Mouse (Mus musculus): Measurements from ENCODE around the gene Enpp1. TPM values are rescaled to one million over a fixed set of nuclear protein-coding genes. Genes with fewer than 3 reads are reported as not detected.

The Enpp1 gene
- polyA plus RNA-seq, 1 experiment from 2014 or later: 8.7 TPM

DNA sequence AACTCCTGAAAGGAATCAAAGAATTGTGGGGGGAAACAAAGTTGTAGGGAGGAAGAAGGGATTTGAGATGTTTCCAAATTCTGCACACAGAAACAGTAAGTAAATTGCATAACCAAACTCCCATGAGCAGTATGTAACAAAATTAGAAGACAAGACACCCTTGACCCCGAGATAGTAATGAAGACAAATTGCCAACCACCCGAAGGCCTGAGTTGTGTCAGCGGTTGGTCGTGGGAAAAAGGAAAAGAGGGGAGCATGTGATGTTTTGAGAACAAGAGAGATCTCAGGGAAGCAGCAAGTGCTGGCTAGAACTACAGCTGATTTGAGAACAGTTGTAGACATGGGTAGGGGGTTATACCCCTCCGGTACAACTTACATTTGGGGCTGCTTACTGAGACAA lies 112.2 kb downstream of the Enpp1 start:
- Histone ChIP-seq H3K27ac (0 out of 2 replicates have a peak overlapping the region, but pooled peaks have one; percentile 9), H3K9ac (no peak overlapping the region), H3K9me3 (no peaks in the 10 kb centered on the region), H3K36me3 (no peaks in the 10 kb centered on the region), H3K4me1 (replicated peaks) (peaks cover 10% of the 10 kb centered on the region), H3K4me2 (replicated peaks) (no peak overlapping the region), H3K27me3 (replicated peaks) (no peaks in the 10 kb centered on the region), H3K4me3 (replicated peaks) (no peak overlapping the region)
- 67% methylated on average over 5 of the region's 5 CpGs for WGBS
- no peak for ATAC-seq

- 84% methylated on average over 6 of the region's 6 CpGs for WGBS
- Histone ChIP-seq H3K9ac (no peak overlapping the region), H3K4me1 (replicated peaks) (peaks cover 14% of the 10 kb centered on the region), H3K27ac (no peak overlapping the region), H3K4me2 (replicated peaks) (no peak overlapping the region), H3K9me3 (no peaks in the 10 kb centered on the region), H3K4me3 (replicated peaks) (no peak overlapping the region), H3K27me3 (replicated peaks) (no peaks in the 10 kb centered on the region), H3K36me3 (no peaks in the 10 kb centered on the region)
- no peak for ATAC-seq
These were observed 113.3 kb downstream of the Enpp1 start for GRCm38 (mm10) chr10:24598693-24599092.

- 68% methylated on average over 4 of the region's 4 CpGs for WGBS
These were observed 114.2 kb downstream of the Enpp1 start for GRCm38 (mm10) chr10:24597789-24598188.

GRCm38 (mm10) chr10:24596869-24597339 lies 115.1 kb downstream of the Enpp1 start:
- Histone ChIP-seq H3K27ac (peak overlapping the region; percentile 96), H3K9me3 (no peaks in the 10 kb centered on the region), H3K4me1 (replicated peaks) (peaks cover 20% of the 10 kb centered on the region), H3K4me3 (replicated peaks) (peak overlapping the region; percentile 73), H3K9ac (peak overlapping the region; percentile 70), H3K27me3 (replicated peaks) (no peaks in the 10 kb centered on the region), H3K4me2 (replicated peaks) (peak overlapping the region; percentile 77), H3K36me3 (no peaks in the 10 kb centered on the region)
- no peak for ATAC-seq
- WGBS: 33% methylated on average over 7 of the region's 7 CpGs

More at GRCm38 (mm10) chr10:24597789-24598188, 114.2 kb downstream of the Enpp1 start:
- ATAC-seq: no peak
- Histone ChIP-seq H3K4me2 (replicated peaks) (peak overlapping the region; percentile 77), H3K27me3 (replicated peaks) (no peaks in the 10 kb centered on the region), H3K4me3 (replicated peaks) (no peak overlapping the region; the same call in 1 of the 2 replicates), H3K27ac (0 out of 2 replicates have a peak overlapping the region, but pooled peaks have one; percentile 96), H3K4me1 (replicated peaks) (peaks cover 20% of the 10 kb centered on the region), H3K36me3 (no peaks in the 10 kb centered on the region), H3K9me3 (no peaks in the 10 kb centered on the region), H3K9ac (no peak overlapping the region)

DNA sequence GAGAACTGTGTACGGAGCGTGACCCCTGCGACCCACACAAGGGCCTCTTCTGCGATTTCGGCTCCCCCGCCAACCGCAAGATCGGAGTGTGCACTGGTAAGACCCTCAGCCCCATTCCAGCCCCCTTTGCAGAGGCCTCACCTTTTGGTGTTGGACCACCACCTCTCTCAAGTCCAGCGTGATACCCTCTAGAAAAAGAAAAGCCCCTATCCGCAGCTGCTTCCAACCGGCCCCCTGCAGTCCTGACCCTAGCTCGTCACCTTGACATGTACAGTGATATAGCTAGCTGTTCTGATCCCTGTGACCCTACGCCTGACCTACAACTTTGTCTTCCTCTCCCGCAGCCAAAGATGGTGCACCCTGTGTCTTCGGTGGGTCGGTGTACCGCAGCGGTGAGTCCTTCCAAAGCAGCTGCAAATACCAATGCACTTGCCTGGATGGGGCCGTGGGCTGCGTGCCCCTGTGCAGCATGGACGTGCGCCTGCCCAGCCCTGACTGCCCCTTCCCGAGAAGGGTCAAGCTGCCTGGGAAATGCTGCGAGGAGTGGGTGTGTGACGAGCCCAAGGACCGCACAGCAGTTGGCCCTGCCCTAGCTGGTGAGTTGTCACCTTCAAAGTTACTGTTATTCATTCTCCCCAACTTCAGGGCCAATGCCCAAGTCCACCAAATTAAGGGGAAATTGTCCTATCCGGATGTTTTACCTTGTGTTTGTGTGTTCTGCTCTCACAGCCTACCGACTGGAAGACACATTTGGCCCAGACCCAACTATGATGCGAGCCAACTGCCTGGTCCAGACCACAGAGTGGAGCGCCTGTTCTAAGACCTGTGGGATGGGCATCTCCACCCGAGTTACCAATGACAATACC lies 115.7 kb downstream of the Enpp1 start:
- H3K4me1 ChIP-seq (replicated peaks): peaks cover 20% of the 10 kb centered on the region
- peak; percentile 13 for ATAC-seq
- WGBS: 21% methylated on average over 31 of the region's 31 CpGs
- H3K36me3 ChIP-seq: no peaks in the 10 kb centered on the region
- H3K9ac ChIP-seq: peak overlapping the region; percentile 70
- no peaks in the 10 kb centered on the region for H3K9me3 ChIP-seq
- peak overlapping the region; percentile 77 for H3K4me2 ChIP-seq (replicated peaks)
- no peaks in the 10 kb centered on the region for H3K27me3 ChIP-seq (replicated peaks)
- H3K4me3 ChIP-seq (replicated peaks): peak overlapping the region; percentile 73
- H3K27ac ChIP-seq: peak overlapping the region; percentile 96

- Histone ChIP-seq H3K27ac (peak within 1 kb of the TSS; percentile 96), H3K9ac (peak within 1 kb of the TSS; percentile 70), H3K9me3 (no peaks in the 10 kb centered on the region), H3K27me3 (replicated peaks) (no peaks in the 10 kb centered on the region), H3K4me3 (replicated peaks) (peak within 1 kb of the TSS; percentile 73), H3K4me2 (replicated peaks) (peak within 1 kb of the TSS; percentile 77), H3K36me3 (no peaks in the 10 kb centered on the region), H3K4me1 (replicated peaks) (peaks cover 20% of the 10 kb centered on the region)
- ATAC-seq: peak; percentile 87
- under 1% methylated on average over 53 of the region's 53 CpGs for WGBS
These were observed 116.5 kb downstream of the Enpp1 start, which contains the start of gene Ccn2 for GRCm38 (mm10) chr10:24595250-24596002. TSS of gene Ccn2 (plus strand) at chr10:24595442.

GRCm38 (mm10) chr10:24593556-24593955 lies 118.4 kb downstream of the Enpp1 start:
- WGBS: 72% methylated on average over 4 of the region's 4 CpGs
- no peak overlapping the region for H3K9ac ChIP-seq
- ATAC-seq: no peak
- no peak overlapping the region; the same call in 1 of the 2 replicates for H3K4me2 ChIP-seq (replicated peaks)
- H3K9me3 ChIP-seq: no peaks in the 10 kb centered on the region
- peaks cover 20% of the 10 kb centered on the region for H3K4me1 ChIP-seq (replicated peaks)
- no peak overlapping the region for H3K4me3 ChIP-seq (replicated peaks)
- H3K27me3 ChIP-seq (replicated peaks): no peaks in the 10 kb centered on the region
- H3K36me3 ChIP-seq: no peaks in the 10 kb centered on the region
- 0 out of 2 replicates have a peak overlapping the region, but pooled peaks have one; percentile 1 for H3K27ac ChIP-seq

DNA sequence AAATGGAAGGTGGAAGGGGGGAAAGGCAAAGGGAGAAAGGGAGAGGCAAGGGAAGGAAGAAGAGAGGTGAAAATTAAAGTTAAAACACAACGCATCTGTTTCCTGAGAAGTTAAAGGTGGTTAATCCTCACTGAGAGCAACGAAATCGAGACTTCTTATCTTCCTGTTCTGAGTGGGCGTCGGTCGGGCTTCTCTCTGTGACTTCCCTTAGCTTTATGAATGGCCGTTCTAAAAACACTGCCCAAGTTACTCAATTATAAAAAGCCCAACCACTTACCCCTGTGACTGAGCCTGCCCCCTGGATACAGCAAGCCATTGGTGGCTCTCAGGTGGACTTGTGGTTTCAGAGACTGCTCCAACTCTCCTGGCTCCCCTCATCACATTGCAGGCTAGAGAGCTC lies 119.0 kb downstream of the Enpp1 start:
- H3K4me1 ChIP-seq (replicated peaks): peaks cover 20% of the 10 kb centered on the region
- no peak overlapping the region for H3K4me2 ChIP-seq (replicated peaks)
- no peaks in the 10 kb centered on the region for H3K36me3 ChIP-seq
- H3K27me3 ChIP-seq (replicated peaks): no peaks in the 10 kb centered on the region
- no peak overlapping the region for H3K9ac ChIP-seq
- 50% methylated on average over 7 of the region's 7 CpGs for WGBS
- no peak overlapping the region for H3K4me3 ChIP-seq (replicated peaks)
- no peak for ATAC-seq
- no peak overlapping the region for H3K27ac ChIP-seq
- no peaks in the 10 kb centered on the region for H3K9me3 ChIP-seq

DNA sequence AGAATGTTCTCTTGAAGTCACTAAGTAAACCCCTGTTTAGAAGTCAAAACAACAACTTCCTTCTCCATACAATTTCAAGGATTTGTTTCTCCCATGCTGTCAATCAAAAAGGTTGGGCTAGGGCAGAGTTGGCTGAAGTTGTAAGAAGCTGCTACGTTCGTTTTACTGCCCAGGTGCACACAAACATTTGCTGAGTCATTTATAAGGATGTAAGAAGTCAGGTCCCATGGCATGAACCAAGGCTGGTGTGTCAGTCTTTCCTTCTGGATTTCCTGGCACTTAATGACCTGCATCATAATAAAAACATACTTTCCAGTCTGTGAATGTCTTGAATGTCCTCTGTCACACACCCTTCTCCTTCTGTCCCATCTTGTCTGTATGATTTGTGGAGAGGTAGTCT lies 119.6 kb downstream of the Enpp1 start:
- H3K27ac ChIP-seq: no peak overlapping the region
- H3K27me3 ChIP-seq (replicated peaks): no peaks in the 10 kb centered on the region
- no peak overlapping the region for H3K4me2 ChIP-seq (replicated peaks)
- H3K9ac ChIP-seq: no peak overlapping the region
- no peak overlapping the region for H3K4me3 ChIP-seq (replicated peaks)
- WGBS: 59% methylated on average over 2 of the region's 2 CpGs
- H3K9me3 ChIP-seq: no peaks in the 10 kb centered on the region
- H3K36me3 ChIP-seq: no peaks in the 10 kb centered on the region
- peaks cover 19% of the 10 kb centered on the region for H3K4me1 ChIP-seq (replicated peaks)
- no peak for ATAC-seq

DNA sequence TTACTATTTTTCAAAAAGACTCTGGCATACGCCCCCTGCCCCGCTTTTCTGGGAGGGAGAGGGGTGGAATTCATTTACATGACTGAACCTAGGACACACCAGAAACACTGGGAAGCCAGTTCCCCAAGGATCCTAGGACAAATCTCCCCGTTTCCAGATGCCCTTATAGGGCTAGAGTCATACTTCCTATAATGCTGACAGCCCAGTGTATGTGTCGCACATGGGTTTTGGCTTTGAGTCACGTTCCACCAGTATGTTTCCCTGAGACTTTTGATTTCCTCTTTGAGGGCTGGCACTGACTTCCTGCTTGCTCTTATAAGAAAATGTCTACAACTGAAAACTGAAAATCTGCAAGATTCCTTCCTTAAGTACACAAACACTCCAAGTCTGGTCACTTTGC lies 120.2 kb downstream of the Enpp1 start:
- Histone ChIP-seq H3K27ac (no peak overlapping the region), H3K9me3 (no peaks in the 10 kb centered on the region), H3K4me1 (replicated peaks) (peaks cover 15% of the 10 kb centered on the region), H3K36me3 (no peaks in the 10 kb centered on the region), H3K4me2 (replicated peaks) (no peak overlapping the region), H3K27me3 (replicated peaks) (no peaks in the 10 kb centered on the region), H3K4me3 (replicated peaks) (no peak overlapping the region), H3K9ac (no peak overlapping the region)
- ATAC-seq: no peak
- WGBS: 67% methylated on average over 5 of the region's 5 CpGs

GRCm38 (mm10) chr10:24591136-24591535 lies 120.8 kb downstream of the Enpp1 start:
- no peak overlapping the region for H3K9ac ChIP-seq
- no peaks in the 10 kb centered on the region for H3K27me3 ChIP-seq (replicated peaks)
- H3K36me3 ChIP-seq: no peaks in the 10 kb centered on the region
- H3K4me2 ChIP-seq (replicated peaks): no peak overlapping the region
- no peak overlapping the region for H3K4me3 ChIP-seq (replicated peaks)
- no peaks in the 10 kb centered on the region for H3K9me3 ChIP-seq
- 24% methylated on average over 4 of the region's 4 CpGs for WGBS
- H3K4me1 ChIP-seq (replicated peaks): peaks cover 10% of the 10 kb centered on the region
- no peak for ATAC-seq
- no peak overlapping the region for H3K27ac ChIP-seq

DNA sequence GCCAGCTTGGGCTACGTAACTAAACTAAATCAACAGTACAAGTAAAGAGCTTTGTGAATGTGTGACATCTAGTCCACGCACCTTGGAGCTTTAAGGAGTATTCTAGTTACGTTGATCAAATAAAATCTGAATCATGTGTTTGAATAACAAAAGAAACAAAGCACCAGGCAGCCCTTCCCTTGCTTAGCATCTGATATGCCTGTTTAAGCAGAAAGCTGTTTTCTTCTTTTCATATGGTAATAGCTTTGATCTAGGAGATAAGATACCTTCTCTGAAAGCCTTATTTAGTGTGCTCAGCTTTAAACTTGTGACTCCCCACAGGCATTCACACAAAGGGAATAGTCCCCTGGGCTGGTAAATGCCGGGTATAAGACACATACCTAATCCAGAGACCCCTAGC lies 121.4 kb downstream of the Enpp1 start:
- Histone ChIP-seq H3K4me1 (replicated peaks) (peaks cover 10% of the 10 kb centered on the region), H3K4me2 (replicated peaks) (no peak overlapping the region), H3K4me3 (replicated peaks) (no peak overlapping the region), H3K36me3 (no peaks in the 10 kb centered on the region), H3K27ac (no peak overlapping the region), H3K9ac (no peak overlapping the region), H3K9me3 (no peaks in the 10 kb centered on the region), H3K27me3 (replicated peaks) (no peaks in the 10 kb centered on the region)
- 86% methylated on average over 4 of the region's 4 CpGs for WGBS
- no peak for ATAC-seq

Data from intestine, embryonic 15.5 days (tissue).